Mouse (Mus musculus) liver, embryonic 14.5 days (tissue): ENCODE measurements at regions not wholly inside any gene's neighbourhood (a gene's known extent, or its start where the extent isn't known, plus 50 kb on each side); places are given as distances from the start of the nearest gene placed in this dataset.

Source experiments
- CTCF ChIP-seq: IDR thresholded peaks from 2 replicates; pipeline ENCODE4 v1.5.1; 2016; ENCODE audit warnings: antibody characterized with exemption, low read depth, control low read depth
- EP300 ChIP-seq: IDR thresholded peaks from 2 replicates; pipeline ENCODE4 v1.6.1; 2016; ENCODE audit warnings: antibody characterized with exemption, low read depth

- no peak for TF ChIP-seq CTCF
- TF ChIP-seq EP300: no peak
These were observed 268.8 kb downstream of the Tm4sf1 start for GRCm38 (mm10) chr3:57033021-57033420.
